Mouse (Mus musculus) ES-CJ7 (cell line): ENCODE results near the gene Cables2.

Experiments
- DNase-seq: peaks from one replicate; pipeline ENCODE4 v3.0.0; 2011; ENCODE audit warnings: low read depth, low spot score

Cables2 gene

GRCm38 (mm10) chr2:180273394-180274244, at the start of gene Cables2:
Gene Cables2 (minus strand): TSS chr2:180273496.
- peak; percentile 97 for DNase-seq

- no peak for DNase-seq
Observed at GRCm38 (mm10) chr2:180322674-180323355, 49.5 kb upstream of the Cables2 start.

- DNase-seq = peak; percentile 76
Observed at GRCm38 (mm10) chr2:180320216-180320615, 46.9 kb upstream of the Cables2 start.

GRCm38 (mm10) chr2:180317591-180317990, 44.3 kb upstream of the Cables2 start:
- DNase-seq = no peak

GRCm38 (mm10) chr2:180314292-180314691, 41.0 kb upstream of the Cables2 start:
- no peak for DNase-seq

GRCm38 (mm10) chr2:180311147-180311546, 37.9 kb upstream of the Cables2 start:
- DNase-seq = no peak

GRCm38 (mm10) chr2:180307680-180308079, 34.4 kb upstream of the Cables2 start:
- no peak for DNase-seq

- no peak for DNase-seq
Observed at GRCm38 (mm10) chr2:180306423-180307168, 33.3 kb upstream of the Cables2 start.

GRCm38 (mm10) chr2:180306009-180306408, 32.7 kb upstream of the Cables2 start:
- no peak for DNase-seq

GRCm38 (mm10) chr2:180305490-180305889, 32.2 kb upstream of the Cables2 start:
- no peak for DNase-seq

- no peak for DNase-seq
Observed at GRCm38 (mm10) chr2:180304554-180304953, 31.3 kb upstream of the Cables2 start.

- DNase-seq = no peak
Observed at GRCm38 (mm10) chr2:180303468-180303867, 30.2 kb upstream of the Cables2 start.

- DNase-seq = no peak
Observed at GRCm38 (mm10) chr2:180302201-180302600, 28.9 kb upstream of the Cables2 start.

GRCm38 (mm10) chr2:180300771-180301170, 27.5 kb upstream of the Cables2 start:
- DNase-seq = no peak

- DNase-seq = no peak
Observed at GRCm38 (mm10) chr2:180300252-180300651, 27.0 kb upstream of the Cables2 start.

GRCm38 (mm10) chr2:180292906-180293305, 19.6 kb upstream of the Cables2 start:
- DNase-seq = peak; percentile 74

- DNase-seq = no peak
Observed at GRCm38 (mm10) chr2:180292026-180292425, 18.7 kb upstream of the Cables2 start.

- DNase-seq = no peak
Observed at GRCm38 (mm10) chr2:180291566-180291965, 18.3 kb upstream of the Cables2 start.

GRCm38 (mm10) chr2:180290503-180290902, 17.2 kb upstream of the Cables2 start:
- no peak for DNase-seq

GRCm38 (mm10) chr2:180289440-180290108, 16.3 kb upstream of the Cables2 start, which contains the start of gene Rbbp8nl:
Gene Rbbp8nl (minus strand): TSS chr2:180289879.
- DNase-seq = no peak

GRCm38 (mm10) chr2:180288966-180289365, 15.7 kb upstream of the Cables2 start:
- DNase-seq = no peak
